Mouse (Mus musculus): ENCODE data around the gene Zfp512. TPM values are rescaled to one million over a fixed set of nuclear protein-coding genes. Genes with fewer than 3 reads are reported as not detected.

Zfp512 gene
- 44.2 TPM for polyA plus RNA-seq (2014; fragmentation: Illumina TruSeq; extraction: RNeasy Lipid Tissue Mini Kit (QIAGEN cat#74804))

DNA sequence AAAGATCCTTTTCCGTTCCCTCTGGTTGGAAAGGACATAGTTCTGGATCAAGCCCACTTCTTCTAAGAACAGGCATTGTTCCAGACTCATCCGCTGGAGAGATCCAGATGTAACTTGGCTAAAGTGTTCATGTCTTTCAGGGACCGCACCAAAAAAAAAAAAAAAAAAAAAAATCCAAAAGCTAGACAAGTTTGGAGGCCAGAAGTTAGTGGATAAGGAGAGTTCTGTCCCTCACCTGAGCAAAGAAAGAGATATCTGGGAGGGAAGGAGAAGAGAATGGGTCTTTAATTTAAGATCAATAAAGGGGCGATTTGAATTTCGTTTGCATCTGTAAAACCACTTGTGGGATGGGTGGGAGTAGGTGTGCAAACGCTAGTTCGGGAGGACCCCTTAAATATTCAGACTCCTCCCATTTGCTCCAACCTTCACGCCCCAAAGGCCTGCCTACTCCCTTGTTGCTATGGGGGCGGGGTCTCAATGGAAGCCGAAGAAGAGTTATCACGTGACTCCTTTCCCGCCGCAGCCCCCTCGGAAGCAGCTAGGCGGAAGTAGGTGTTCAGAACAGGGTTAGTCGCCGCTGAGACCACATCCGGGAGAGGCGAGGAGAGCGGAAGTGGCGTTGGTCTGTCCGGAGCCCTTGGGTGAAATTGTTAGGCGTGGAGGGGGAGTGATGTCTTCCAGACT lies at the start of gene Zfp512:
Gene Zfp512, plus strand, starts transcription at position 554 of the 684 bp plus-strand sequence.

DNA sequence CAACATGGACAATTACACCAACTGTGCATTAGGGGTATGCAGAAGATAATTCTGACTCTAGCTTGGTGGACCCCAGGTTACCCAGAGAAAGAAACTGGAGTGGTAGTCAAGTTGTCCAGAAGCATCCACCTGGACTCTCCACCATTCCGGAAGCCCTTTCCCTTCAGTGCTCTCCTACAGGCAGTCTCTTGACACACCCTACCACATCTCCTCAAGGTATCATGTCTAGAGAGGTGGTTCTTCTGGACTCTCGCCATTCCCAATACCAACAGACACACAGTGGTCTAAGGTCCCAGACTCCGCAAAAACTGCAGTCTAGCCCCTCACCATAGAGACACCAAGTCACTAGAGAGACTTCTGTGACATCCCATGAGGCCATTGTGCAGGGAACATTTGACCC lies 33.2 kb downstream of the Zfp512 start, which contains the start of gene 4930548H24Rik:
Gene 4930548H24Rik, plus strand, starts transcription at position 301 of the 400 bp plus-strand sequence.

DNA sequence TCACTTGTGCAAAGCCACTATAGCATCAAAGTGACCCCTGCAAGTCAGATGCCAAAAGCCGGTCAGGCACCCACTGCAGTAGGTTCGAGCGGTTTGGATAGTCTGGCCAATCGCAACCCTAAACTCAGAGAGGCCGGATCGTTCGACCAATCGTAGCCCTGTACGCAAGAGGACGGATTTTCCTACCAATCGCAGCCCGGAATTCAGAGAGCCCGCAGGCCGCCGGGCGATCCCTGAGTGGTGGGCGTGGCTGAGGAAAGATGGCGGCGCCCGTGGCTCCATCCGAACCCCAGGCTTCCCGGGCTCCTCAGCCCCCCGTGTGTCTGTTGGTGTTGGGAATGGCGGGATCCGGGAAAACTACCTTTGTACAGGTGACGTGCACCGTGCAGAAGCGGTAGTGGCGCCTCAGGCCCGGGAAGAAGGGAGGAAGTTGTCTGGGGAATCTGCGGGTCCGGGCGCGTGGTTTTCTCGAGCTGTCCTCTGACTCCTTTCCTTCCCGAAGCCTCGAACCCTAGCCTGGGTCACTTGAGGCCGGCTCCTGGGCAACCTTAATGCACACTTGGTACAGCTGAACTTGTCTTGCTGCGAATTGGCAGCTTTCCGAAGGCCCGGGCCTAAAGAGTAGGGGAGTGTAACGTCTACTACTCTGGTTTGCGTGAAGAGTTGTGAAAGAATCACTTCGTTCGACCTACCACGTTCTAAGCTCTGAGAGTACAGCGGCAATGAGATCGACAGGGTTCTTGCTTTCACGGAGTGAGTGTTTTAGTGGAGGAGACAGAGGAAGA lies 42.5 kb downstream of the Zfp512 start, which contains the start of gene Gpn1:
Gene Gpn1, plus strand, starts transcription at position 229 of the 785 bp plus-strand sequence.

DNA sequence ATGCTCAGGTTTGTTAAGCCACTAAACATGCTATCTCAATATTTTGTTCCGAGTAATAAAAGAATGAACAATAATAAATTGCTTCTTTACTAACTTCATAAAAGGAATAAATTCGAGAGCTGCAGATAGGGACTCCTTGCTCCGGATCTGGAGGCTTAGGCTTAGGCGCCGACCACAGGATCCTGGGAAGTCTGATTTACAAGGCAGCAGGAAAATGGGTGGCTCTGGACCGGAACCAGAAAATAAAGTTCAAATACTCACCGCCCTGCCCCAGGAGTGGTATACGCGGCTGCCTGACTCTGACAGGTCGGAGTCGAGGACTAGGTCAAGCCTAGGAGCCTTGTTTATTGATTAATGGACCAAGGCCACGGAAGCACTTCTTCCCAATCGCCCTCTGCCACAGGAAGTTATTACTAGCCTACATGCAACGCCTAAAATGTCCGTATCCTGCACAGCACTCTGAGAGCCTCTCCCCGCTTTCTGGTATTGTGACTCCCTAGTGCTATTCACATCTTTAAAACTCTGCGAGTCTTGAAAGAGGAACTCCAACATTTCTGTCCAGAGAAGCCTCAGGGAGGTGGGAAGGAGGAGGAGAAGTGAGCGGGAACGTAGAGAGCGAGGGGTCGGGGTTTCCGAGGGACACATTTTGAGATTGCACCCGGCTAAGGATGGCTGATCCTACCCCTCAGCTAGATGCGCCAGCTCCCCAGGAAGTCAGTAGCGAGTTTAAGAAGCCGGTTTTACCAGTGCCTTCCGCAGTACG lies 74.3 kb downstream of the Zfp512 start, which contains the start of gene Slc4a1ap:
Gene Slc4a1ap, plus strand, starts transcription at position 642 of the 763 bp plus-strand sequence.

DNA sequence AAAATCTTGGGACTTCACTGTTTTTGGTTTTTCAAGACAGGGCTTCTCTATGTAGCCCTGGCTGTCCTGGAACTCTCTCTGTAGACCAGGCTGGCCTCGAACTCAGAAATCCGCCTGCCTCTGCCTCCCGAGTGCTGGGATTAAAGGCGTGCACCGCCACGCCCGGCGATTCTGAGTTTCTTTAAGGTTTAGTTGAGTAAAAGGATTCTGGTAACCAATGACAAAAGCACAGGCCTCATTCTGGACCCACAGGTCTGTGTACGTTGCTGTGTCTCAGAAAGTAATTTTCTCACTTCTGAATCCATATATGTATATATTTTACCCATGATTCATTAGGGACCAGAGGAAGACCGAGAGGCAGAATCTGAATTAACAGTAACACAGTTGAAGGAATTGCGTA lies 75.5 kb downstream of the Zfp512 start, which contains the start of gene Supt7l:
Gene Supt7l, minus strand, starts transcription at position 101 of the 400 bp plus-strand sequence.

Other genes with a start within 250 kb of the Zfp512 start
- 30.2 TPM for gene Ppm1g, start 231.7 kb upstream of the Zfp512 start, polyA plus RNA-seq (2014; fragmentation: Illumina TruSeq; extraction: RNeasy Lipid Tissue Mini Kit (QIAGEN cat#74804))
- gene Nrbp1, start 211.6 kb upstream of the Zfp512 start, polyA plus RNA-seq (2014; fragmentation: Illumina TruSeq; extraction: RNeasy Lipid Tissue Mini Kit (QIAGEN cat#74804)) = 85.1 TPM
- gene Gm9970, start 211.2 kb upstream of the Zfp512 start, polyA plus RNA-seq (2014; fragmentation: Illumina TruSeq; extraction: RNeasy Lipid Tissue Mini Kit (QIAGEN cat#74804)) = not detected
- gene Krtcap3, start 200.7 kb upstream of the Zfp512 start, polyA plus RNA-seq (2014; fragmentation: Illumina TruSeq; extraction: RNeasy Lipid Tissue Mini Kit (QIAGEN cat#74804)) = not detected
- gene Ift172, start 161.3 kb upstream of the Zfp512 start, polyA plus RNA-seq (2014; fragmentation: Illumina TruSeq; extraction: RNeasy Lipid Tissue Mini Kit (QIAGEN cat#74804)) = 18.2 TPM
- 9.6 TPM for gene Fndc4, start 156.4 kb upstream of the Zfp512 start, polyA plus RNA-seq (2014; fragmentation: Illumina TruSeq; extraction: RNeasy Lipid Tissue Mini Kit (QIAGEN cat#74804))
- gene Gckr, start 155.0 kb upstream of the Zfp512 start, polyA plus RNA-seq (2014; fragmentation: Illumina TruSeq; extraction: RNeasy Lipid Tissue Mini Kit (QIAGEN cat#74804)) = 0.43 TPM
- not detected for gene 4930548H24Rik, start 33.3 kb downstream of the Zfp512 start, polyA plus RNA-seq (2014; fragmentation: Illumina TruSeq; extraction: RNeasy Lipid Tissue Mini Kit (QIAGEN cat#74804))
- 30.6 TPM for gene Gpn1, start 42.3 kb downstream of the Zfp512 start, polyA plus RNA-seq (2014; fragmentation: Illumina TruSeq; extraction: RNeasy Lipid Tissue Mini Kit (QIAGEN cat#74804))
- 66.3 TPM for gene Slc4a1ap, start 74.6 kb downstream of the Zfp512 start, polyA plus RNA-seq (2014; fragmentation: Illumina TruSeq; extraction: RNeasy Lipid Tissue Mini Kit (QIAGEN cat#74804))
- 17.3 TPM for gene Supt7l, start 75.4 kb downstream of the Zfp512 start, polyA plus RNA-seq (2014; fragmentation: Illumina TruSeq; extraction: RNeasy Lipid Tissue Mini Kit (QIAGEN cat#74804))
- gene Mrpl33, start 144.5 kb downstream of the Zfp512 start, polyA plus RNA-seq (2014; fragmentation: Illumina TruSeq; extraction: RNeasy Lipid Tissue Mini Kit (QIAGEN cat#74804)) = 80.5 TPM
- 2.2 TPM for gene Rbks, start 245.2 kb downstream of the Zfp512 start, polyA plus RNA-seq (2014; fragmentation: Illumina TruSeq; extraction: RNeasy Lipid Tissue Mini Kit (QIAGEN cat#74804))
- 138 TPM for gene Babam2, start 245.3 kb downstream of the Zfp512 start, polyA plus RNA-seq (2014; fragmentation: Illumina TruSeq; extraction: RNeasy Lipid Tissue Mini Kit (QIAGEN cat#74804))